Mouse (Mus musculus): Measurements from ENCODE around the gene Mb.
"Not testable (repeated sequence)": the region's sequence is repeated elsewhere in the genome, so short reads cannot be mapped to it uniquely, and the experiment has no call there.

Gene Mb

GRCm38 (mm10) chr15:77062746-77063145, 12.3 kb upstream of the Mb start:
- DNase-seq: no peak

GRCm38 (mm10) chr15:77059416-77059815, 8.9 kb upstream of the Mb start:
- not testable (repeated sequence) for DNase-seq

GRCm38 (mm10) chr15:77058566-77058965, 8.1 kb upstream of the Mb start:
- no peak for DNase-seq

GRCm38 (mm10) chr15:77056791-77057051, 6.3 kb upstream of the Mb start:
- DNase-seq: no peak

GRCm38 (mm10) chr15:77056001-77056790, 5.7 kb upstream of the Mb start:
- no peak for DNase-seq

GRCm38 (mm10) chr15:77054611-77055175, 4.2 kb upstream of the Mb start:
- no peak for DNase-seq

- no peak for DNase-seq
These were observed 2.6 kb upstream of the Mb start for GRCm38 (mm10) chr15:77053021-77053420.

- no peak for DNase-seq
These were observed 1.7 kb upstream of the Mb start for GRCm38 (mm10) chr15:77052176-77052575.

GRCm38 (mm10) chr15:77045609-77046008, 4.9 kb downstream of the Mb start:
- no peak for DNase-seq

- no peak for DNase-seq
These were observed 5.7 kb downstream of the Mb start, which contains the start of gene Apol6 for GRCm38 (mm10) chr15:77044597-77045320. Gene Apol6, plus strand, starts transcription at chr15:77044729.

GRCm38 (mm10) chr15:77040784-77041183, 9.7 kb downstream of the Mb start:
- DNase-seq: no peak

- DNase-seq: no peak
These were observed 11.2 kb downstream of the Mb start for GRCm38 (mm10) chr15:77039211-77039700.

- peak; percentile 82 for DNase-seq
These were observed 12.9 kb downstream of the Mb start for GRCm38 (mm10) chr15:77037278-77038161.

GRCm38 (mm10) chr15:77036989-77037277, 13.5 kb downstream of the Mb start:
- peak; percentile 46 for DNase-seq

GRCm38 (mm10) chr15:77036320-77036988, 14.0 kb downstream of the Mb start:
- peak; percentile 89 for DNase-seq

- DNase-seq: no peak
These were observed 14.8 kb downstream of the Mb start for GRCm38 (mm10) chr15:77035643-77036042.

GRCm38 (mm10) chr15:77034526-77034925, 15.9 kb downstream of the Mb start:
- no peak for DNase-seq

- DNase-seq: no peak
These were observed 19.2 kb downstream of the Mb start for GRCm38 (mm10) chr15:77031271-77031670.

GRCm38 (mm10) chr15:77029331-77029991, 21.0 kb downstream of the Mb start:
- peak; percentile 77 for DNase-seq

- DNase-seq: no peak
These were observed 22.8 kb downstream of the Mb start for GRCm38 (mm10) chr15:77027675-77028074.

GRCm38 (mm10) chr15:77027117-77027516, 23.4 kb downstream of the Mb start:
- DNase-seq: no peak
